Mouse (Mus musculus) C2C12 (cell line): ENCODE data around the gene E2f2.

Experiments
- CEBPB ChIP-seq: IDR thresholded peaks from one replicate; pipeline ENCODE4 v1.6.1; 2011; ENCODE audit warnings: low read depth, mild to moderate bottlenecking, control low read depth, moderate library complexity
- CTCF ChIP-seq: IDR thresholded peaks from one replicate; pipeline ENCODE4 v1.5.1; 2011; ENCODE audit not compliant: control insufficient read depth, insufficient read depth, insufficient read length
- FOSL1 ChIP-seq: IDR thresholded peaks from one replicate; pipeline ENCODE4 v1.8.0; 2011; ENCODE audit warnings: mild to moderate bottlenecking, low read length; ENCODE audit not compliant: poor library complexity, insufficient read depth, severe bottlenecking
- MAX ChIP-seq: IDR thresholded peaks from one replicate; pipeline ENCODE4 v1.6.1; 2011; ENCODE audit warnings: mild to moderate bottlenecking, control low read depth
- MYOD1 ChIP-seq: IDR thresholded peaks from one replicate; pipeline ENCODE4 v1.6.1; 2011; ENCODE audit warnings: low read depth; ENCODE audit not compliant: control insufficient read depth, insufficient read length
- MYOG ChIP-seq: IDR thresholded peaks from one replicate; pipeline ENCODE4 v1.6.1; 2011; ENCODE audit not compliant: control insufficient read depth, insufficient read length; ENCODE audit errors: extremely low read depth
- USF1 ChIP-seq: IDR thresholded peaks from one replicate; pipeline ENCODE4 v1.6.1; 2011; ENCODE audit warnings: low read depth, mild to moderate bottlenecking, control low read depth, moderate library complexity

DNA sequence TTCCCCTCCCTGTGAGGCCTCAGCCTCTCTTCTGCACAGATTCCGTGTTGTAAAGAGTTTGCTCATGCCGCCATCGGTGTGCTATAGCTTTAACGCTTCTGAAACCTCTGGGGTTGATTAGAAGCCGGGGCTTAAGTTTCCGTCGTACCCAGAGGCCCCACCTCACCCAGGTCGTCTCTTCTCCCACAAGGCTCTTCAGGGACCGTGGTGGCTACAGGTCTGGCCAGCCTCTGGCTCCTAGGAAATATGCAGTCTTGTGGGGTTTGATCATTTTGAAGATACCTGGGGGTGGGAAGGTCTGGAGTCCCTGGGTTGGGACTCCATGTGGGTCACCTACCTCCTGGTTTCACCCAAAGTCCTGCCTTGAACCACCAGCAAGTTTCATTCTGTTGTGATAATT, 23.4 kb downstream of the E2f2 start:
- TF ChIP-seq USF1 (no peak), CEBPB (no peak), CTCF (no peak), MAX (no peak), MYOG (no peak), MYOD1 (no peak), FOSL1 (no peak)
